Mouse (Mus musculus): Measurements from ENCODE around the gene Arhgap21. TPM values are rescaled to one million over a fixed set of nuclear protein-coding genes. Genes with fewer than 3 reads are reported as not detected.
A peak's percentile ranks its signal among the peaks of the same experiment; 100 is the strongest.

The Arhgap21 gene
- polyA plus RNA-seq, 1 experiment from 2014 or later = 27.4 TPM

DNA sequence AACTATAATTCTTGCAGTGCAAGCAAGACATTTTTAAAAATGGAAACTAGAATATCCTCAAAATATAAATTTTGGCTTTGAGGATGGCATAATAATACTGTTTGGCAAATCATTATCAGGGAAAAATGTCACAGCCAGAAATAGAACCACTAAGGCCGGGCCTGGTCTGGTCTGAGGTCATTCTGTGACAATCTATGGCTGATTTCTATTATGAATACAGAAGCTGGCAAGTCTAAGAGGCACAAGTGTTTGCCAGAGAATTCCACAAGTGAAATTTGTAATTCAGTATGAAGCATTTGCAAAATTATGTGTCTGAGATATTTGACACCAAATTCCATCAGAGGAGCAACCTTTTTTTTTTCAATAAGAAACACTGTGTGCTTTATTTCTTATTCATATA lies 3.5 kb upstream of the Arhgap21 start:
- H3K36me3 ChIP-seq (ENCODE audit: control insufficient read depth, insufficient read depth, low read length) = no peaks in the 10 kb centered on the region
- WGBS = 15% methylated on average over 1 of the region's 1 CpGs
- H3K4me2 ChIP-seq (ENCODE audit: low read length) = no peak overlapping the region
- H3K27me3 ChIP-seq (ENCODE audit: control insufficient read depth, insufficient read depth, low read length) = no peaks in the 10 kb centered on the region
- H3K9me3 ChIP-seq (ENCODE audit: control insufficient read depth, low read length) = no peaks in the 10 kb centered on the region
- ATAC-seq (ENCODE audit: insufficient number of reproducible peaks, insufficient read depth, low FRiP score, low read depth) = no peak
- no peak overlapping the region for H3K9ac ChIP-seq (ENCODE audit: low read length)
- peak overlapping the region in 1 of 2 experiments; percentile 72; a peak in 2 of 4 replicates for H3K27ac ChIP-seq (replicated peaks in 1 of 2; ENCODE audit: control insufficient read depth in 1 of 2, insufficient read depth in 1 of 2, low read depth in 2 of 2, low read length in 2 of 2)
- peaks cover 4 to 17% of the 10 kb centered on the region in 2 experiments; a peak in 3 of 4 replicates for H3K4me1 ChIP-seq (ENCODE audit: control insufficient read depth in 2 of 2, insufficient read depth in 2 of 2, low read length in 2 of 2)
- H3K4me3 ChIP-seq (ENCODE audit: control insufficient read depth in 1 of 2, insufficient read depth in 1 of 2, low read depth in 1 of 2, low read length in 2 of 2) = no peak overlapping the region

DNA sequence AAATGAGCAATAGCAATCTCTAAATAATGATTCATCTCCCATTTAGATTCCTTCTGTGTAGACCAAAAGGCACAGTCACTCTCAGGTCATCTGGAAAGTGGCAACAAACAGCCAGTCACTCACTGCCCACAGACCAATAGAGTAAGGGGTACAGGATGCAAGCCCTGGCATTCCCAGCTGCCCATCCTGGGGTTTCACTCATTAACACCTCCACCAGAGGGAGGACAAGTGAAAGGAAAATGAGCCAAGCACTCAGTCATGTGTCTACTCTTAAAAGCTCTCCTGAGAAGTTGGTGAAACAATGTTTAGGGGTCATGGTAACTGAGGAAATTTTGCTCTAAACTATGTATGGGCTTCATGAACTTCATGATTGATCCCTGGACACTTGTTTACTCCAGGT lies 2.9 kb upstream of the Arhgap21 start:
- Histone ChIP-seq H3K4me2 (ENCODE audit: low read length) (no peak overlapping the region), H3K36me3 (ENCODE audit: control insufficient read depth, insufficient read depth, low read length) (no peaks in the 10 kb centered on the region), H3K27me3 (ENCODE audit: control insufficient read depth, insufficient read depth, low read length) (no peaks in the 10 kb centered on the region), H3K9me3 (ENCODE audit: control insufficient read depth, low read length) (no peaks in the 10 kb centered on the region), H3K4me1 (ENCODE audit: control insufficient read depth in 2 of 2, insufficient read depth in 2 of 2, low read length in 2 of 2) (peaks cover 4 to 17% of the 10 kb centered on the region in 2 experiments; a peak in 3 of 4 replicates), H3K27ac (replicated peaks in 1 of 2; ENCODE audit: control insufficient read depth in 1 of 2, insufficient read depth in 1 of 2, low read depth in 2 of 2, low read length in 2 of 2) (peak overlapping the region; percentile 37 to 72; a peak in 3 of 4 replicates), H3K4me3 (ENCODE audit: control insufficient read depth in 1 of 2, insufficient read depth in 1 of 2, low read depth in 1 of 2, low read length in 2 of 2) (no peak overlapping the region), H3K9ac (ENCODE audit: low read length) (no peak overlapping the region)
- ATAC-seq (ENCODE audit: insufficient number of reproducible peaks, insufficient read depth, low FRiP score, low read depth) = no peak

DNA sequence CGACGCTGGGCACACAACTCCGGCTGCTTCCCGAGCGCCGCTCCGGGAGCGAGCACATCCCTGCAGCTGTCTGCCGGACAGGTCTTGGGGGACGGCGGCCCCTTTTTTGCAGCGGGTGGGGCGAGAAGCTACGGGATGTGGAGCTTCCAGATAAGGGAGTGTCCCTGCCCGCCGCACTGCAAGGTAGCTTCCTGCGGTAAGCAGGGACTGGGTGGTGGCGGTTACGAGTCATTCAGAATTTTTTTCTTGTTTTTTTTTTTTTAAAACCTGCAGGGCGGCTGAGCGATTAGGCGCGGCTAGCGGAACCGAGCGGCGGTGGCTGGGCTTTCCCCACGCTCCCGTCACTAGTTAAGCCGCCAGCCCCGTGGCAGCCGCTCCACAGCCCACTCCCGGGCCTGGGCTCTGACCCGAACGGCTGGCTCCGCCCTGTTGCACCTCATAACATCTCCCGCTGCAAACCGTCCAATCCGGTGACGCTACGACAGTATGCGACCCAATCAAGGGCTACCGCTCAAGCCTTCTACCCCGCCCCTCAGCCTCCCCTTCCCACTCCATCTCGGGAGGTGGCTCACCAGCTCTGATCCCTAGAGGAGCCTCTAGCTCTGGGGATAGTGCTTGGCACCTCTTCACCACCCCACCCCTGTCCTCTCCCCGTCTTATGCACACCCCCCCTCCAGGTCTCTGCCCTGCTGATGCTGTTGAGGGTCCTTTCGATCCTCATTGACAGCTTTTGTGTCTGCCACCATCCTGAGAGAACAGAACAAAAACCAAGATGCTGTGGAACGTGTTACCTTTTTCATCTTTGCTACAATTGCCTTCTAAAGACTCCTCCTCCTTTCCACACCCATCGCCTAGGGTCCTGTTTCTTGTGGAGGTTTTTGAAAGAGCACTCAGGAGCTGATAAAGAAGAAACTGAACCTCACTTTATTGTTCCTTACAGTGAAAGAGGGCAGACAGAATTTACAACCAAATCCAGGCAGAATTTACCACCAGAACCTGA lies 820 bp upstream of the Arhgap21 start:
- peak overlapping the region; percentile 72 to 95 for H3K4me3 ChIP-seq (ENCODE audit: control insufficient read depth in 1 of 2, insufficient read depth in 1 of 2, low read depth in 1 of 2, low read length in 2 of 2)
- H3K9me3 ChIP-seq (ENCODE audit: control insufficient read depth, low read length) = no peaks in the 10 kb centered on the region
- under 1% methylated on average over 47 of the region's 49 CpGs for WGBS
- H3K4me1 ChIP-seq (ENCODE audit: control insufficient read depth in 2 of 2, insufficient read depth in 2 of 2, low read length in 2 of 2) = peaks cover 5 to 24% of the 10 kb centered on the region in 2 experiments
- peak overlapping the region; percentile 99 for H3K9ac ChIP-seq (ENCODE audit: low read length)
- no peaks in the 10 kb centered on the region for H3K36me3 ChIP-seq (ENCODE audit: control insufficient read depth, insufficient read depth, low read length)
- H3K4me2 ChIP-seq (ENCODE audit: low read length) = peak overlapping the region; percentile 91
- no peaks in the 10 kb centered on the region for H3K27me3 ChIP-seq (ENCODE audit: control insufficient read depth, insufficient read depth, low read length)
- peak overlapping the region; percentile 94 to 99 for H3K27ac ChIP-seq (replicated peaks in 1 of 2; ENCODE audit: control insufficient read depth in 1 of 2, insufficient read depth in 1 of 2, low read depth in 2 of 2, low read length in 2 of 2)
- ATAC-seq (ENCODE audit: insufficient number of reproducible peaks, insufficient read depth, low FRiP score, low read depth) = peak; percentile 94

DNA sequence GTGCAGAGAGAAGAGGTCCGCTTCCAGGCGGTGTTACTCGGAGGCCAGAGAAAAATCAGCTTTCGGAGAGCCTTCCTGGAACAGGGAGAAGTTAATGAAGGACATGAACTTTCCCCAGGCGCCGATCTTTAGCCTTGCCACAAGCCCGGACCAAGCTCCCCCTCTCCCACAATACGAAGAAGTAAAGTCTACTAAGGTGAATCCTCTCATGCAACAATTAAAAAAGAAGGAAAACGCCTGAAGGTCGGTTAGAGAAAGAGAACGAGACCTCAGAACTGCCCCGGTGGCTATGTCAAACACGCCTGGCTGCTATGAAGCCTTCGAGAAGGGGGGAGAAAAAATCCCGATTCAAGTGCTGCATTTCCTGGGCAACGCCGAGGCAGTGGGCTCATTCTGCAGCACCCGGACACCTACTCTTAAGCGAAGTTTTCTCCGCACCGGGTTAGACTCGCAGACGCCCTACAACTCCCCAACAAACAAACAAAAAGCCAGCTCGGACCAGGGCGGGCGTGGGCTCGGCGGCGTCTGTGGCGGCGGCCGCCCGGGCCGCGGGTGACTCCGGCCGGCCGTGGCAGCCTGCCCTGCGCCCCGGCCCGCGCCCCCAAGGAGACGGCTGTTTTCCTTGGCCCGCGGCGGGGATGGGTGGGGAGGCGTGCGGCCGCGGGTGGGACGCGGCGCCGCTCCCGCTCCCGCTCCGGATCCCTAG lies 882 bp downstream of the Arhgap21 start:
- Histone ChIP-seq H3K27ac (replicated peaks in 1 of 2; ENCODE audit: control insufficient read depth in 1 of 2, insufficient read depth in 1 of 2, low read depth in 2 of 2, low read length in 2 of 2) (peak overlapping the region; percentile 94 to 99), H3K9me3 (ENCODE audit: control insufficient read depth, low read length) (no peaks in the 10 kb centered on the region), H3K9ac (ENCODE audit: low read length) (peak overlapping the region; percentile 99), H3K4me1 (ENCODE audit: control insufficient read depth in 2 of 2, insufficient read depth in 2 of 2, low read length in 2 of 2) (peaks cover 10 to 37% of the 10 kb centered on the region in 2 experiments), H3K27me3 (ENCODE audit: control insufficient read depth, insufficient read depth, low read length) (no peaks in the 10 kb centered on the region), H3K4me2 (ENCODE audit: low read length) (peak overlapping the region; percentile 91), H3K4me3 (ENCODE audit: control insufficient read depth in 1 of 2, insufficient read depth in 1 of 2, low read depth in 1 of 2, low read length in 2 of 2) (peak overlapping the region; percentile 72 to 95), H3K36me3 (ENCODE audit: control insufficient read depth, insufficient read depth, low read length) (no peaks in the 10 kb centered on the region)
- no peak for ATAC-seq (ENCODE audit: insufficient number of reproducible peaks, insufficient read depth, low FRiP score, low read depth)
- under 1% methylated on average over 47 of the region's 57 CpGs for WGBS

DNA sequence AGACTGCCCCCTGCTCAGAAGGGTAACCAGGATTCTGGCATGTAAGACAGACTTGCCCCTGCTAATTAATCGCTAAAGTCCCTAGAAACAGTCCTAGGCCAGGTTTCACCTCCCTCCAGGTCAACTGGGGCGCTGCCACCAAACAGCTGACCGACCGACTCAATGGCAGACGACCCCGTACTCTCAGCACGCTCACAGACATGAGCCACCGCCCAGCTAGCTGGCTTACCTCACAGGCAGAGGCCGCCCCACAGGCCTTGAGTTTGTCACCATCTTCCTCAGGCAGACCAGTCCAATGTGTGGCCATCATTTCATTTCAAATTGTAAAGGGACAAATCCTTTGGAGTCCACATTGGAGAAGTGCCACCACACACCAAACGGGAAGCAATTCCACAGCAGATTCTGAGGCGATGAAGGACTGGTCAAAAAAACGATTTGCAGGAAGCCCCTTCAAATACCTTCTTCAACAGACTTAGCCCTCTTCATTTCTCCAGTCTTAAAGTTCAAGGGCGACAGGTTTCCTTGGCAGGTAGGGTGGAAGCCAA lies 1.5 kb downstream of the Arhgap21 start:
- no peaks in the 10 kb centered on the region for H3K27me3 ChIP-seq (ENCODE audit: control insufficient read depth, insufficient read depth, low read length)
- H3K27ac ChIP-seq (replicated peaks in 1 of 2; ENCODE audit: control insufficient read depth in 1 of 2, insufficient read depth in 1 of 2, low read depth in 2 of 2, low read length in 2 of 2) = peak overlapping the region; percentile 94 to 99
- under 1% methylated on average over 13 of the region's 13 CpGs for WGBS
- H3K4me2 ChIP-seq (ENCODE audit: low read length) = peak overlapping the region; percentile 91
- ATAC-seq (ENCODE audit: insufficient number of reproducible peaks, insufficient read depth, low FRiP score, low read depth) = no peak
- H3K9me3 ChIP-seq (ENCODE audit: control insufficient read depth, low read length) = no peaks in the 10 kb centered on the region
- no peaks in the 10 kb centered on the region for H3K36me3 ChIP-seq (ENCODE audit: control insufficient read depth, insufficient read depth, low read length)
- peaks cover 15 to 43% of the 10 kb centered on the region in 2 experiments for H3K4me1 ChIP-seq (ENCODE audit: control insufficient read depth in 2 of 2, insufficient read depth in 2 of 2, low read length in 2 of 2)
- peak overlapping the region; percentile 99 for H3K9ac ChIP-seq (ENCODE audit: low read length)
- peak overlapping the region; percentile 72 to 95 for H3K4me3 ChIP-seq (ENCODE audit: control insufficient read depth in 1 of 2, insufficient read depth in 1 of 2, low read depth in 1 of 2, low read length in 2 of 2)

DNA sequence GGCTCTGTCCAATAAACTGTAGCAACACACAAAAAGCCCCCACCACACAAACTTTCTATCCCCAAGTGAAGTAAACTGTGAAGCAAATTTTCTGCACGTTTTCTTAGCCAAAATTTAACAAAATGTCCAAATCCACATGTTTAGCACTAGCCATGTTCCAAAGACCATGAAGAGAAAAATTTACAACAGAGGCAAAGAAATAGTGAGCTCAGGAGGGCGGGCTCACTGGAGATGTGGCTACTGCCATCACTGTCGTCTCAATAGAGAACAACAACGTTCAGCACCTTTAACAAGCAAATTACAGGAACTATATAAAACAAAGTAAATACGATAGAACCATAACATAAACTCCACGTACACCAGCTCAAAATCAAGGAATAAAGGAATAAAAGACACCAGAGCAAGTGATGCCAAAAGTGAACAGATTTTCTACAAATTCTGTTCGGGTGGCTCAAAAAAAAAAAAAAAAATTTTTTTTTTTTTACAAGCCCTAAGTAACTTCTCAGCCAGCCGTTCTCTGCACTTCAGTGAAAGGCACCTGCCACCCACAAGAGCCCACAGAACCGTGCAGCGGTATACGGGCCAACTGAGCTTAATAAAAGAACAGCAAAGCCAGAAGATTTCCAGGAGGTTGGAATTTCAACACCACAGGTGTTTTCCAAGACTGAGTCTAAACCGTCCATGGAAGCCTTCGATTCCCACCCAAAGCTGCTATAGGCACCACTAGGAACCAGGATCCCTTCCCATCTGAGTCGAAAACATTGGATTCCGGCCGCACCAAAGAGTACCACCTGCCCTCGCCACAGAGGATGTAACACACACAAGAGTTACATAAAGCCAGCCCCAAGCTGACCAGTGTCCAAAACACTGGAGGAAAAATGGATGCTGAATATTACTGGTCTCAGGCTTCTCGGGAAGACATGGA lies 2.2 kb downstream of the Arhgap21 start:
- peak overlapping the region; percentile 94 to 99 for H3K27ac ChIP-seq (replicated peaks in 1 of 2; ENCODE audit: control insufficient read depth in 1 of 2, insufficient read depth in 1 of 2, low read depth in 2 of 2, low read length in 2 of 2)

More for the DNA sequence above, 2.2 kb downstream of the Arhgap21 start:
- no peaks in the 10 kb centered on the region for H3K27me3 ChIP-seq (ENCODE audit: control insufficient read depth, insufficient read depth, low read length)
- H3K36me3 ChIP-seq (ENCODE audit: control insufficient read depth, insufficient read depth, low read length) = no peaks in the 10 kb centered on the region
- peak overlapping the region; percentile 99 for H3K9ac ChIP-seq (ENCODE audit: low read length)
- peak overlapping the region; percentile 91 for H3K4me2 ChIP-seq (ENCODE audit: low read length)
- ATAC-seq (ENCODE audit: insufficient number of reproducible peaks, insufficient read depth, low FRiP score, low read depth) = no peak
- 26% methylated on average over 18 of the region's 18 CpGs for WGBS
- H3K4me3 ChIP-seq (ENCODE audit: control insufficient read depth in 1 of 2, insufficient read depth in 1 of 2, low read depth in 1 of 2, low read length in 2 of 2) = peak overlapping the region; percentile 72 to 95
- H3K9me3 ChIP-seq (ENCODE audit: control insufficient read depth, low read length) = no peaks in the 10 kb centered on the region
- H3K4me1 ChIP-seq (ENCODE audit: control insufficient read depth in 2 of 2, insufficient read depth in 2 of 2, low read length in 2 of 2) = peaks cover 17 to 44% of the 10 kb centered on the region in 2 experiments

Data from heart, embryonic 14.5 days (tissue).